In the genomic region with DNA sequence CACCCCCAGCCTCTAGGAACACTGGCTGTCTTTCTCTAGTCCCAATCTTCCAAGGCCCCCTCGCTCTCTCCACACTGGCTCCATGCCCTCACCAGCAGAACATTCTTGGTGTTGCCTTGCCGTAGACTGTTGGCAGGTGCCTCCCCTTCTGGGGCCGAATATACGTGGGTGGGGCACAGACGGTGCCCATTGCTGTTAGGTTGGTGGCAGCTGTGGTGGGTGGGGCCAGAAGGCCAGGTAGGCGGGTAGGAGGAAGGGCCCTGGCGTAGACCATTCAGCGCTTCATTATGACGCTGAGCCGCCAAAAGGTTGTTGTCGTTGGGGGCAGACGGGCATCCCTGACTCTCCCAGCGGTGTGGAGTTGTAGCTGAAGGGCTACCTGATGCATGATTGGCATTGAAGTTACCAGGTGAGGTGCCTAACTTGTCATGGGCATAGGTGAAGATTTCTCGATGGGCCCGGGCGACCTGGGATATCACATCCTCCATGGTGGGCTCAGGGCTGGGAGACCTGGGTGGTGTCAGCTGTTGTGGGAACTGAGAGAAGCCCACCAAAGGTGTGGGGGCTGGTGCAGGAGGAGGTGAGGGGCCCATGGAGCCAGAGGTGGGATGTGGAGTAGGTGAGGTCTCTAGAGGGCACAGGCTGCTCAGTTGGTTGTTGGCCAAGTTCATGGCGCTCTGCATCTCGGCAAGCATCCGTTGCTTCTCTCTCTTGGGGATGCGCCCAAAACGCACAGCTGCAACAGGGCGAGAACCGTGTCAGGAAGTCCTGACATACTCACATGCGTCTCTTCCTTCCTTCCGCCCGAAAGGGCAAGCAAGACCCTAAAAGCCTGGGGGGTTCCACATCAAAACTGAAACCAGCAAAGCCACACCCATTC, we compare ENCODE assay signal across 9 mouse cellular contexts. TPM values are rescaled to one million over a fixed set of nuclear protein-coding genes. Genes with fewer than 3 reads are reported as not detected.
DNase-seq lines count a peak whose midpoint lies in the region; ATAC-seq lines count a peak whose summit lies in the region.
"Had no signal": no experiment of that assay in that cellular context is flagged by ENCODE, and none has a peak within 500 bp of the region (broad histone marks: within the 10 kb centered on the region; RNA-seq: fewer than 3 reads in every experiment).

No protein-coding gene starts in this region.

- peaks cover 64 to 88% of the 10 kb centered on the region in 2 experiments for H3K4me1 ChIP-seq in heart, embryonic 14.5 days (ENCODE audit: control insufficient read depth in 2 of 2, insufficient read depth in 2 of 2, low read length in 2 of 2)

- no peak overlapping the region for H3K4me2 ChIP-seq in heart, embryonic 14.5 days (ENCODE audit: low read length)

- no peaks in the 10 kb centered on the region for H3K27me3 ChIP-seq in heart, embryonic 14.5 days (ENCODE audit: control insufficient read depth, insufficient read depth, low read length)

- H3K27ac ChIP-seq in heart, embryonic 14.5 days (replicated peaks in 1 of 2; ENCODE audit: control insufficient read depth in 1 of 2, insufficient read depth in 1 of 2, low read depth in 2 of 2, low read length in 2 of 2) = peak overlapping the region in 1 of 2 experiments; percentile 94; a peak in 2 of 4 replicates
- H3K27ac ChIP-seq: macrophage had no signal

- H3K9ac ChIP-seq in heart, embryonic 14.5 days (ENCODE audit: low read length) = 0 out of 2 replicates have a peak overlapping the region, but pooled peaks have one; percentile 27

- H3K36me3 ChIP-seq in heart, embryonic 14.5 days (ENCODE audit: control insufficient read depth, insufficient read depth, low read length) = peaks cover 37% of the 10 kb centered on the region

- no peak overlapping the region for H3K4me3 ChIP-seq in heart, embryonic 14.5 days (ENCODE audit: control insufficient read depth in 1 of 2, insufficient read depth in 1 of 2, low read depth in 1 of 2, low read length in 2 of 2)

- peak; percentile 78 for DNase-seq in cerebellum, adult 9-11 months
- DNase-seq in cerebellum, adult 11 months = no peak
- DNase-seq in lung, postnatal 10 days = peak; percentile 46
- DNase-seq in lung, adult 18-20 months = no peak
- DNase-seq in right cerebral cortex, postnatal 10 days (ENCODE audit: low spot score in 2 of 2) = peak; percentile 65 to 78
- no peak for DNase-seq in embryo, embryonic 10.5 days (ENCODE audit: low spot score)
- DNase-seq in frontal cortex, postnatal 10 days (ENCODE audit: low spot score in 2 of 2) = no peak

- no peak for ATAC-seq in heart, embryonic 14.5 days (ENCODE audit: insufficient number of reproducible peaks, insufficient read depth, low FRiP score, low read depth)

- 93% methylated on average over 26 of the region's 26 CpGs for WGBS in heart, embryonic 14.5 days

- H3K9me3 ChIP-seq in heart, embryonic 14.5 days (ENCODE audit: control insufficient read depth, low read length) = no peaks in the 10 kb centered on the region

RNA-seq across cellular contexts. Expression of a gene that starts 4.8 kb away (rescaled TPM):
- polyA plus RNA-seq in heart, embryonic 14.5 days (2014; fragmentation: Nextera tagmentation; extraction: Ambion mirVana) = 6.0 and 6.4 TPM in 2 replicates

RNA-seq across cellular contexts. Expression of a gene that starts 25.0 kb away (rescaled TPM):
- 13.3 and 15.3 TPM in 2 replicates for polyA plus RNA-seq in heart, embryonic 14.5 days (2014; fragmentation: Nextera tagmentation; extraction: Ambion mirVana)

RNA-seq across cellular contexts. Expression of a gene that starts 29.9 kb away (rescaled TPM):
- polyA plus RNA-seq in heart, embryonic 14.5 days (2014; fragmentation: Nextera tagmentation; extraction: Ambion mirVana) = 45.3 and 55.6 TPM in 2 replicates

RNA-seq across cellular contexts. Expression of a gene that starts 34.4 kb away (rescaled TPM):
- polyA plus RNA-seq in heart, embryonic 14.5 days (2014; fragmentation: Nextera tagmentation; extraction: Ambion mirVana) = 22.6 and 22.9 TPM in 2 replicates

RNA-seq across cellular contexts. Expression of a gene that starts 41.1 kb away (rescaled TPM):
- polyA plus RNA-seq in heart, embryonic 14.5 days (2014; fragmentation: Nextera tagmentation; extraction: Ambion mirVana) = 28.5 and 31.0 TPM in 2 replicates

Comparison
In these comparisons a context has a peak if more than half of its experiments do, and no peak if none do; other contexts are left out.
1. DNase-seq: peak in cerebellum, adult 9-11 months (single experiment), lung, postnatal 10 days (single experiment) and right cerebral cortex, postnatal 10 days (2 of 2); none in cerebellum, adult 11 months (single experiment), lung, adult 18-20 months (0 of 2), embryo, embryonic 10.5 days (single experiment) and frontal cortex, postnatal 10 days (0 of 2).